Mouse (Mus musculus) embryonic fibroblast, embryonic 13.5 days (primary cell): ENCODE results near the gene Kcna10. TPM values are rescaled to one million over a fixed set of nuclear protein-coding genes. Genes with fewer than 3 reads are reported as not detected.
A peak's percentile ranks its signal among the peaks of the same experiment; 100 is the strongest.

Experiments used
- H3K27ac ChIP-seq: 2 replicates; pipeline ENCODE4 v1.5.1; 2012; ENCODE audit warnings: low read length, control low read depth, inconsistent platforms; ENCODE audit not compliant: insufficient read depth
- H3K4me1 ChIP-seq: 2 replicates; pipeline ENCODE4 v1.6.1; 2011; ENCODE audit warnings: low read length; ENCODE audit not compliant: control insufficient read depth, insufficient read depth
- H3K4me3 ChIP-seq: 2 replicates; pipeline ENCODE4 v1.5.1; 2011; ENCODE audit warnings: mild to moderate bottlenecking, control low read depth, low read length; ENCODE audit not compliant: insufficient read depth
- CTCF ChIP-seq: IDR thresholded peaks from 2 replicates; pipeline ENCODE4 v1.5.1; 2011; ENCODE audit warnings: mild to moderate bottlenecking, control low read depth, low read length, moderate library complexity, borderline replicate concordance; ENCODE audit not compliant: insufficient read depth
- POLR2A ChIP-seq: IDR thresholded peaks from 2 replicates; pipeline ENCODE4 v1.6.1; 2011; ENCODE audit warnings: low read depth, mild to moderate bottlenecking, control low read depth, low read length, moderate library complexity
- polyA plus RNA-seq: library from polyadenylated mRNA; stranded (reverse); fragments of >200 nt; gene quantifications from 2 replicates; pipeline ENCODE4 v1.2.4, GENCODE M21; 2011; ENCODE audit warnings: low read depth; ENCODE audit not compliant: missing spikeins, insufficient read length

Gene Kcna10
- not detected in 2 replicates for polyA plus RNA-seq

DNA sequence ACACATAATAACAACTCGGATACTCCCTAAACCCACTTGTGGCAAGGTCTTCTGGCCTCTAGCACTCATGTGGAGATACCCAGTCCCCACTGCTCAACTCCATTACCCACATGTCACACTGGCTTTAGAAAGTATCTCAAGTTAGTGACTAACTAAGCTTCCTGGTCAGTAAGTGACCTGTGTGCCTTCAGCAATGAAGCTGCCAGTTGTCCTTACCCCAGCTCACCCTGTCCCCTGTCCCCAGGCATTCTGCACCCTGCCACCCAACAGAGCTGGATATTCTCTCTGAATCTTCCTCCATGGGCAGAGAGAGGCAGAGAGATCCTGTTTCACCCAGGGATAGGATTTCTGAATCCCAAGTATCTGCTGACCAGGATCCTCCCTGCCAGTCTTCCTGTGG is at the start of gene Kcna10:
TSS of gene Kcna10 (plus strand) at position 301 of the 400 bp plus-strand sequence.
- TF ChIP-seq CTCF = no peak
- TF ChIP-seq POLR2A = no peak
- H3K4me1 ChIP-seq = no peaks in the 10 kb centered on the region
- H3K27ac ChIP-seq = no peak within 1 kb of the TSS
- no peak within 1 kb of the TSS for H3K4me3 ChIP-seq

DNA sequence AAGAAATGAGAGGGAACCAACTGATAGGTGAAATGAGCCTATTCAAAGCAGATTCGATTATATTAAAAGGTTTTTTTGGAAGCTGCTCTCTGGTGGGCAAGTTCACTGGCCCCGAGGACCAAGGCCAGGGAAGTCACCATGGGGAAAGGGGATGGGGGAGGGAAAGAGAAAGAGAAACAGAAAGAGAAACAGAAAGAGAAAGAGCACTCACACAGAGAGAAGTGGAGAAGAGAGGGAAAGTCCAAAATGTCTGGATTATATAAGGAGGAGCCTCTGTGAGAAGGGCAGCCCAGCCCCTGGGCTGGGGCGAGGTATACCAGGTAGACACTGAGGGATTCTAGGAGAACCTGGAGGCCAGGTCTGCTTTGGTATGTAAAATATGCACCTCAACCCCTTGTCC is 48.4 kb upstream of the Kcna10 start:
- Histone ChIP-seq H3K4me1 (no peaks in the 10 kb centered on the region), H3K4me3 (no peak overlapping the region), H3K27ac (no peak overlapping the region)
- TF ChIP-seq POLR2A (no peak), CTCF (no peak)

DNA sequence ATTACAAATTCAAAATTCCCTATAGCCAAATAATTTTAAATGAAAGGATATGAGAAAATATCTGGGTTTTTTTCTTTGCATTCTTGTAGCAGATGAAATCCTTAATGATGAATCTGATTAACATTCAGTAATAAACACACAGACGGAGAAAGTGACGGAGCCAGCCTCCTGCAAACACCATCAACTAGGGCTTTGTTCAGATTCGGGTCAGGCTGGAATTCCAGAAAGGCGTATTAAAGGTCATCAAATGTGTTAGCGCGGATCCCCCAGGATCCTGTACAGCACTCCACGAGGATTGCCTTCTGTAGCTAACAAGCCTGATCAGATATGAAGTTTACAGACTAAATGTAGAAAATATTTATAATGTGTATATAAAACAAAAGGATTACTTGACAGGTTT is 35.7 kb upstream of the Kcna10 start:
- Histone ChIP-seq H3K4me3 (no peak overlapping the region), H3K4me1 (no peaks in the 10 kb centered on the region), H3K27ac (no peak overlapping the region)
- no peak for TF ChIP-seq CTCF
- no peak for TF ChIP-seq POLR2A

GRCm38 (mm10) chr3:107149006-107149405 is 33.9 kb upstream of the Kcna10 start:
- Histone ChIP-seq H3K4me1 (no peaks in the 10 kb centered on the region), H3K27ac (no peak overlapping the region)
- TF ChIP-seq CTCF = peak; percentile 55; the same call in 1 of the 2 replicates
- no peak for TF ChIP-seq POLR2A

GRCm38 (mm10) chr3:107150469-107150868 is 32.4 kb upstream of the Kcna10 start:
- no peak overlapping the region for H3K4me3 ChIP-seq
- TF ChIP-seq POLR2A (no peak), CTCF (no peak)
- H3K27ac ChIP-seq = no peak overlapping the region
- H3K4me1 ChIP-seq = no peaks in the 10 kb centered on the region

More at GRCm38 (mm10) chr3:107149006-107149405, 33.9 kb upstream of the Kcna10 start:
- H3K4me3 ChIP-seq = no peak overlapping the region

GRCm38 (mm10) chr3:107150872-107151540 is 31.9 kb upstream of the Kcna10 start:
- Histone ChIP-seq H3K4me3 (no peak overlapping the region), H3K4me1 (no peaks in the 10 kb centered on the region), H3K27ac (no peak overlapping the region)
- TF ChIP-seq POLR2A (no peak), CTCF (no peak)

- no peak overlapping the region for H3K4me3 ChIP-seq
- H3K4me1 ChIP-seq = no peaks in the 10 kb centered on the region
- no peak for TF ChIP-seq CTCF
- no peak for TF ChIP-seq POLR2A
- no peak overlapping the region for H3K27ac ChIP-seq
These were observed 28.8 kb upstream of the Kcna10 start for GRCm38 (mm10) chr3:107153772-107154655.

GRCm38 (mm10) chr3:107158856-107159255 is 24.0 kb upstream of the Kcna10 start:
- H3K27ac ChIP-seq = no peak overlapping the region
- no peak overlapping the region for H3K4me3 ChIP-seq
- H3K4me1 ChIP-seq = no peaks in the 10 kb centered on the region
- TF ChIP-seq POLR2A = no peak
- TF ChIP-seq CTCF = no peak

DNA sequence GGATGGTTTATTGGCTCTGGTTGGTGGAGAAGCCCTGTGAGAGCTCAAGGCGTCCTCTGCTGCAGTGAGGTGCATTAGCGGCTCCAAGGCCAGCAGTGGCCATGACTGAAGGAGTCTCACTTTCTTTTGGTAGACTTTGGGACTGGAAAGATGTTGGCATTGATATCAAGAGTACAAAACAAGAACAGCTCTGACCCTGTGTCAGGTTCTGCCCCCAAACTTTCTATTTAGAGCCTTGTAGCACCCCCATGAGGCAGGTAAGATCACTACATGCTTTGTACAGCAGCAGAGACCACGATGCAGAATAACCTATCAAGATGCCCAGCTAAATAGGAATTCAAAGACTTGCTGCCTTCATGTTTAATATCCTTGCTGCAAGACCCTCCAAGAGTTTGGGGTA is 23.4 kb upstream of the Kcna10 start:
- Histone ChIP-seq H3K4me3 (no peak overlapping the region), H3K4me1 (no peaks in the 10 kb centered on the region)
- TF ChIP-seq POLR2A (no peak), CTCF (no peak)

GRCm38 (mm10) chr3:107159859-107160324 is 23.0 kb upstream of the Kcna10 start:
- TF ChIP-seq CTCF = peak; percentile 17; the same call in 1 of the 2 replicates
- no peak for TF ChIP-seq POLR2A
- H3K4me1 ChIP-seq = no peaks in the 10 kb centered on the region
- H3K4me3 ChIP-seq = no peak overlapping the region
- H3K27ac ChIP-seq = no peak overlapping the region

More for the DNA sequence above, 23.4 kb upstream of the Kcna10 start:
- no peak overlapping the region for H3K27ac ChIP-seq
